Comparison of ENCODE assay signal across 15 mouse cellular contexts in the genomic region with DNA sequence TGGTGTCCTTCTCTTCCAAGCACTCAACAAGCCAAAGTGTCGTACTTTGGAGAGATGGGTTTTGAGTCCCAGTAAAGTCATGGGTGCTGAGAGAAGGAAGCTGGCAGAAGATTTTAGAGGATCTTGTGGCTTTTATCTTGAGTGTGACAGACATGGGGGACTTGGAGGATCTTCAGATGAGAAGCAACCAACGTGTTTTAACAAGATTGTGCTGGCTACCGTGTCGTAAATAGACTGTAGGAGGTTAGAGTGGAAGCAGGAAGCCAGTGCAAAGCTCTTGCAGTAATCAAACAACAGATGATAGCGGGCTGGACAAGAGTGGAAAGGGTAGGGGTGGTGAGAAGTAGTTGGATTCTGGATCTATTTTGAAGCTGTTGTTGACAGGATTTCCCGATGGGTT.
"Had no signal": no experiment of that assay in that cellular context is flagged by ENCODE, and none has a peak within 500 bp of the region (broad histone marks: within the 10 kb centered on the region; RNA-seq: fewer than 3 reads in every experiment).

No protein-coding gene starts in this region.

- H3K27me3 ChIP-seq: limb, embryonic 13.5 days; liver, embryonic 15.5 days; megakaryocyte, embryonic 14.5 days; midbrain, embryonic 12.5 days; neural tube, embryonic 13.5 days; stomach, embryonic 15.5 days had no signal

- H3K4me1 ChIP-seq: limb, embryonic 13.5 days; megakaryocyte, embryonic 14.5 days; midbrain, embryonic 12.5 days; stomach, embryonic 15.5 days had no signal

- H3K9ac ChIP-seq: limb, embryonic 13.5 days; liver, embryonic 15.5 days; lung, embryonic 14.5 days; midbrain, embryonic 12.5 days; neural tube, embryonic 13.5 days; stomach, embryonic 15.5 days had no signal

- H3K27ac ChIP-seq: limb, embryonic 13.5 days; liver, embryonic 15.5 days; midbrain, embryonic 12.5 days; neural tube, embryonic 13.5 days; stomach, embryonic 15.5 days had no signal

- ATAC-seq: midbrain, embryonic 16.5 days had no signal

- H3K4me3 ChIP-seq: limb, embryonic 13.5 days; liver, embryonic 15.5 days; megakaryocyte, embryonic 14.5 days; midbrain, embryonic 12.5 days; neural tube, embryonic 13.5 days; stomach, embryonic 15.5 days had no signal

- DNase-seq: kidney, postnatal 14 days; left cerebral cortex, postnatal 4 days; lung, embryonic 14.5 days; lung, postnatal 10 days; lung, postnatal 4 days; retina, postnatal 1 day; thymus, adult 2 months; thymus, postnatal 25 days had no signal

- H3K36me3 ChIP-seq: limb, embryonic 13.5 days; liver, embryonic 15.5 days; midbrain, embryonic 12.5 days; neural tube, embryonic 13.5 days; stomach, embryonic 15.5 days had no signal

- H3K9me3 ChIP-seq: limb, embryonic 13.5 days; liver, embryonic 15.5 days; midbrain, embryonic 12.5 days; neural tube, embryonic 13.5 days; stomach, embryonic 15.5 days had no signal

- H3K4me2 ChIP-seq: limb, embryonic 13.5 days; liver, embryonic 15.5 days; lung, embryonic 14.5 days; midbrain, embryonic 12.5 days; neural tube, embryonic 13.5 days; stomach, embryonic 15.5 days had no signal
